Mouse (Mus musculus): ENCODE measurements at regions not wholly inside any gene's neighbourhood (a gene's known extent, or its start where the extent isn't known, plus 50 kb on each side); places are given as distances from the start of the nearest gene placed in this dataset.

DNA sequence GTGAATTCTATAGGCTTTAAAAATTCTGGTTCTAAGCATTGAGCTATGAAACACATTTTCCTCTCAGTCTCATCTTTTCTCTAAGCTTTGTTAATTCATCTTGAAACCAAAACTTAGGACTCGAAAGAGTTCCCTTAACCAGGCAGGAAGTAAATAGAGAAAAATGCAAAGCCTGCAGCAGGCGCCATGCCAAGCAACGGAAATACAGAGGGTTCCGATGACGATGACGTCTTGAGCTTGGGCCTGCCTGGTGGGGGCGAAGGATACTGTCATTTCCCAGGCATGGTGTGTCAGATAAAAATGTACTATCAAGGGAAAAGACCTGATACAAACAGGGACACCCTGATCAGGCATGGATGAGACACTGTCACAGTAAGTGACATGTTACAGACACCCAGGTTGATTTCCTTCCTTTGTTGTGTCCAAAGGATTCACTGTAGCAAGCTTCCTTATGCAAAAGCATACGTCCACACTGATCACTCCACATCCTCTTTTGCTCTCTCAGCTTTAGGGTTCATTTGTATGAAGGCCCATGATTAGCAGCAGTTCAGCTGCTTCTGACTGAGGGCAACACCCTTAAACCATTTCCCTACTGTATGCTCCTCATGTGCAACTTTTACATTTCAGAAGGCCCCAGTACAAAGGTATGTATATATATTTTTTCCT, 135.0 kb downstream of the Cemip2 start:
- H3K4me3 ChIP-seq (ENCODE audit: low read depth, low read length), result no peak overlapping the region
- H3K27me3 ChIP-seq (ENCODE audit: control insufficient read depth, insufficient read depth, low read length), result no peaks in the 10 kb centered on the region
- H3K4me1 ChIP-seq (ENCODE audit: control insufficient read depth, insufficient read depth, low read length), result no peaks in the 10 kb centered on the region
- no peak for ATAC-seq (ENCODE audit: insufficient number of reproducible peaks, insufficient read depth, low FRiP score, low read depth)
- no peak overlapping the region for H3K27ac ChIP-seq (ENCODE audit: low read length)
- no peaks in the 10 kb centered on the region for H3K36me3 ChIP-seq (ENCODE audit: control insufficient read depth, insufficient read depth, low read length)
- no peak overlapping the region for H3K9ac ChIP-seq (replicated peaks; ENCODE audit: low read depth, low read length)
- H3K4me2 ChIP-seq (replicated peaks; ENCODE audit: low read depth, low read length), result no peak overlapping the region
- WGBS, result 74% methylated on average over 8 of the region's 8 CpGs
- H3K9me3 ChIP-seq (ENCODE audit: control insufficient read depth, low read depth, low read length), result no peaks in the 10 kb centered on the region

DNA sequence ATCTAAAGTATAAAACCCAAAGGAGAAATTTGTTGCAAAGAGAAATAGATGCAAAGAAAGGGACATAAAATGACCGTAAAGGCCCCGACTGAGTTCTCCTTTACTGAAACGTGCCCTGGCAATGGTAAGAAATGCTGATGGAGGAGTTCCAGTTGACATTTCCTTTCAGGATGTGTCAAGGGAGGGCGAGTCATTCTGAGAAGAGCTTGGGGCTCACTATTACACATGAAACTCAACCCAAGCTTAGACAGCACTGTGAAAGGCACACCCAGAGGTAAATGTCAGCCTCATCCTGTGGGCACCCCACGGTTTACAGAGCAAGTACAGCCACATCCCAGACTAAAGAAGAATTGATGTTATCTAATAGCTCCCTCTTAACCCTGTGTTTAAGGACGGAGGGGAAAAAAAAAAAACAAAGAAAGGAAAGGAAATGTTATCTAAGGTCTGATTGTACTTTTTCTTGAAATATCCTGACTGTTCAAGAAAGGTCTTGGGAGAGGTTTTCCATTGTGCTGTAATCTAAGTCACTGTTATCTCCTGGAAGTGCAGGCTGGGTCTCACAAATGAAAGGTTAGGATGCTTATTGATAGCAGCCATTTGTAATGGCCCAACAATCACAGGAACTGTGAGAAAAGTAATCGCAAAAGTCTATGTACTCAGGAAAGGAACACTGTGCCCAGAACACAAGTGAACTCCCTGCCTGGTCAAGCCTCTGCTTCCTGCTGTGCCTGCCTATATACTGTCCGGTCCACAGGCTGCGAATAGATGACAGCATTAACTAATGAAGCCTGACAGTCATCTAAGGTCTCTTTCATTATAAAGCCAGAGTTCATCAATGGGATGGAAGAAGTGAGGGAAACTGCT, 135.8 kb downstream of the Cemip2 start:
- no peak overlapping the region for H3K27ac ChIP-seq (ENCODE audit: low read length)
- WGBS, result 60% methylated on average over 9 of the region's 9 CpGs
- no peaks in the 10 kb centered on the region for H3K4me1 ChIP-seq (ENCODE audit: control insufficient read depth, insufficient read depth, low read length)
- no peaks in the 10 kb centered on the region for H3K9me3 ChIP-seq (ENCODE audit: control insufficient read depth, low read depth, low read length)
- H3K27me3 ChIP-seq (ENCODE audit: control insufficient read depth, insufficient read depth, low read length), result no peaks in the 10 kb centered on the region
- no peak overlapping the region for H3K9ac ChIP-seq (replicated peaks; ENCODE audit: low read depth, low read length)
- peak; percentile 33; the same call in 1 of the 2 replicates for ATAC-seq (ENCODE audit: insufficient number of reproducible peaks, insufficient read depth, low FRiP score, low read depth)
- H3K4me3 ChIP-seq (ENCODE audit: low read depth, low read length), result no peak overlapping the region
- no peak overlapping the region for H3K4me2 ChIP-seq (replicated peaks; ENCODE audit: low read depth, low read length)
- no peaks in the 10 kb centered on the region for H3K36me3 ChIP-seq (ENCODE audit: control insufficient read depth, insufficient read depth, low read length)

DNA sequence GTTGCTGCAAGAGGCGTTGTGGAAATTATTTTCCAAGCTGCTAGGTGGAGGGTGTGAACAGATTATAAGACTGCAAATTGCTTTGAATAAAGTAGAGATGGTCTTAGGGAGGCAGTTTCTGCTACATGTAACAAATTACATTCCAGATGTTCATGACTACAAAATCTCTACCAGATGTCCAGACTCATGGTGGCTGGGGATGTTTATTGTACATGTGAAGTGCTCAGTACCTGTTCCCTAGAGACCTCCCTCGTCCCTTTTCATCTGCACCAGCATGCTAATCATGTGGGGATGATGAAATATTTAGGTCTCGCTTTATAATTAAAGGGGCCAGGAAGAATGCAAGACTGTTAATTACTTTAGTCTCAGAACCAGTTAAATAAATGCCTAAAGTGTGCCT, 136.5 kb downstream of the Cemip2 start:
- Histone ChIP-seq H3K4me1 (ENCODE audit: control insufficient read depth, insufficient read depth, low read length) (no peaks in the 10 kb centered on the region), H3K36me3 (ENCODE audit: control insufficient read depth, insufficient read depth, low read length) (no peaks in the 10 kb centered on the region), H3K4me3 (ENCODE audit: low read depth, low read length) (no peak overlapping the region), H3K27ac (ENCODE audit: low read length) (no peak overlapping the region), H3K9me3 (ENCODE audit: control insufficient read depth, low read depth, low read length) (no peaks in the 10 kb centered on the region), H3K27me3 (ENCODE audit: control insufficient read depth, insufficient read depth, low read length) (no peaks in the 10 kb centered on the region), H3K4me2 (replicated peaks; ENCODE audit: low read depth, low read length) (no peak overlapping the region), H3K9ac (replicated peaks; ENCODE audit: low read depth, low read length) (no peak overlapping the region)
- 48% methylated on average over 3 of the region's 3 CpGs for WGBS
- ATAC-seq (ENCODE audit: insufficient number of reproducible peaks, insufficient read depth, low FRiP score, low read depth), result no peak

DNA sequence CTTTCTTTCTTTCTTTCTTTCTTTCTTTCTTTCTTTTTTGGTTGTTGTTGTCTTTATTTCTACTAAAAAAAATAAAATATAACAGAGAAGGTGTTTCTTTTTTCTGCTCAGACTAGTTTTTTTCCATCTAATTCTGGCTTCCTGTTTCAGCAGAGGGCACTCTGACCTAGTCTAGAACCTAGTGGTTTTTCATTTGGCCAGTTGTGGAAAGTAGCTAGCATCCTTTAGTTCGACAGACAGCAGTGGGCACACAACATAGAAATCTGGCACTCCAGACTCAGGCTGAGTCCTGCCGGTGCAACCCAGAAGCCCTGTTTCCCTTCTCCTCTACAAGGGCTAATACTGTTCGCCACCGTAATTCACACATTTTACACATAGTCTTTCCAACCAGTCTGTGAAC, 140.0 kb downstream of the Cemip2 start:
- Histone ChIP-seq H3K9me3 (ENCODE audit: control insufficient read depth, low read depth, low read length) (no peaks in the 10 kb centered on the region), H3K4me3 (ENCODE audit: low read depth, low read length) (no peak overlapping the region), H3K4me2 (replicated peaks; ENCODE audit: low read depth, low read length) (no peak overlapping the region), H3K27ac (ENCODE audit: low read length) (no peak overlapping the region), H3K4me1 (ENCODE audit: control insufficient read depth, insufficient read depth, low read length) (no peaks in the 10 kb centered on the region), H3K9ac (replicated peaks; ENCODE audit: low read depth, low read length) (no peak overlapping the region), H3K27me3 (ENCODE audit: control insufficient read depth, insufficient read depth, low read length) (no peaks in the 10 kb centered on the region), H3K36me3 (ENCODE audit: control insufficient read depth, insufficient read depth, low read length) (no peaks in the 10 kb centered on the region)
- 78% methylated on average over 4 of the region's 4 CpGs for WGBS
- ATAC-seq (ENCODE audit: insufficient number of reproducible peaks, insufficient read depth, low FRiP score, low read depth), result no peak

DNA sequence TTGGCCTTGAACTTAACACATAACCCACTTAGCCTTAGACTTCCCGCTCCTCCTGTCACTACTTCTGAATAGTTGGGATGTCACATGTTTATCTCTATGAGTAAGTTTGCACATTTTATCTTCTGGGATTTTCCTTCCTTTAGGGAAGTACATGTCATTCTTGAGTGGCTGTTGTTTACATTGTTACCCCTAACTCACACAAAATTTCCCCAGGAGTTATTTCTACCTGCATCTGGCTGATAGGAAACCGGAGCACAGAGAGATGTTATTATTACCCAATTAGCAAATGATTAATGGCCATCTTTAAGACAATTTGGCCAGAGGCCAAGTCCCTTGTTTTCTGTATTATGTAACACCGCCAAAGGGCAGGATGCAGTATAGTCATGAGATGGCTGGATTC, 140.9 kb downstream of the Cemip2 start:
- Histone ChIP-seq H3K27ac (ENCODE audit: low read length) (no peak overlapping the region), H3K36me3 (ENCODE audit: control insufficient read depth, insufficient read depth, low read length) (no peaks in the 10 kb centered on the region), H3K4me1 (ENCODE audit: control insufficient read depth, insufficient read depth, low read length) (no peaks in the 10 kb centered on the region), H3K9ac (replicated peaks; ENCODE audit: low read depth, low read length) (no peak overlapping the region), H3K27me3 (ENCODE audit: control insufficient read depth, insufficient read depth, low read length) (no peaks in the 10 kb centered on the region), H3K4me2 (replicated peaks; ENCODE audit: low read depth, low read length) (no peak overlapping the region), H3K9me3 (ENCODE audit: control insufficient read depth, low read depth, low read length) (no peaks in the 10 kb centered on the region), H3K4me3 (ENCODE audit: low read depth, low read length) (no peak overlapping the region)
- ATAC-seq (ENCODE audit: insufficient number of reproducible peaks, insufficient read depth, low FRiP score, low read depth), result no peak
- WGBS, result 28% methylated on average over 3 of the region's 3 CpGs

DNA sequence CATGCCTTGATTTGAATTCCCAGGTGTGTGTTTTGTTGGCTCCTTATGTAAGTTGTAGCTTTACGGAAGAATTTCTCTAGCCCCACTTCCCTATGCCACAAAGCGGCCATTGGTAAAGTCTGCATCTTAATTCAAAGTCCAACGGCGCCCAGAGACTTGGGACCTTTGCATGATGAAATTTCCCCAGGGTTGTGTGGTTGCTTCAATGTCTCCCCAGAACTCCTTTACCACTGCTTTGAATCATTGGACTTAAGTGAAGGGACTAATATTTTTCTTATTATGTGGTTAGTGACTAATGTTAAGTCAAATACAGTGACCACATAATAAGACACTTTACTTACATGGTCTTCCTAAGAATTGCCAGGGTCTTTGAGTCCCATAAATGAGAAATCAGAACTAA, 162.0 kb downstream of the Cemip2 start:
- H3K27ac ChIP-seq (ENCODE audit: low read length), result no peak overlapping the region
- H3K36me3 ChIP-seq (ENCODE audit: control insufficient read depth, insufficient read depth, low read length), result no peaks in the 10 kb centered on the region
- no peaks in the 10 kb centered on the region for H3K4me1 ChIP-seq (ENCODE audit: control insufficient read depth, insufficient read depth, low read length)
- H3K9ac ChIP-seq (replicated peaks; ENCODE audit: low read depth, low read length), result no peak overlapping the region
- ATAC-seq (ENCODE audit: insufficient number of reproducible peaks, insufficient read depth, low FRiP score, low read depth), result no peak
- no peaks in the 10 kb centered on the region for H3K27me3 ChIP-seq (ENCODE audit: control insufficient read depth, insufficient read depth, low read length)
- no peak overlapping the region for H3K4me3 ChIP-seq (ENCODE audit: low read depth, low read length)
- 90% methylated on average over 4 of the region's 4 CpGs for WGBS
- H3K4me2 ChIP-seq (replicated peaks; ENCODE audit: low read depth, low read length), result no peak overlapping the region
- H3K9me3 ChIP-seq (ENCODE audit: control insufficient read depth, low read depth, low read length), result no peaks in the 10 kb centered on the region

DNA sequence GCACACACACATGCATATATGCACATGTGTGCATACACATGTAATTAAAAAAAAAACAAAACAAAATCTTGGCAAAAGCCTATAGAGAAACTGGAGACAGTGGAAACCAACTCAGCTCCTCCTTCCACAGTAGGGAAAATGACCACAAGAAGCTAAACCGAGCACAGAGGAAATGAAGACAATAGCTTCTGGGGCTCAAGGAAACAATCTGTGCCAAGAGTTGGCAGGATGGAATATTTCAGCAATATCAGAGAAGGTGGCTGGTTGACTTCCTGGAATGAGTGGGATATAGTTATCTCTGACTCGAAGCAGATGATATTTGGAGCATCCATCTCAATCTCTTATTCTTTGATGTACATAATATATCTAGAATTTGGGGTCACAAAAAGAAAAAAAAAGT, 163.6 kb downstream of the Cemip2 start:
- WGBS, result 64% methylated on average over 2 of the region's 2 CpGs
- no peaks in the 10 kb centered on the region for H3K36me3 ChIP-seq (ENCODE audit: control insufficient read depth, insufficient read depth, low read length)
- H3K27me3 ChIP-seq (ENCODE audit: control insufficient read depth, insufficient read depth, low read length), result no peaks in the 10 kb centered on the region
- H3K9me3 ChIP-seq (ENCODE audit: control insufficient read depth, low read depth, low read length), result no peaks in the 10 kb centered on the region
- H3K9ac ChIP-seq (replicated peaks; ENCODE audit: low read depth, low read length), result no peak overlapping the region
- ATAC-seq (ENCODE audit: insufficient number of reproducible peaks, insufficient read depth, low FRiP score, low read depth), result no peak
- no peak overlapping the region for H3K4me2 ChIP-seq (replicated peaks; ENCODE audit: low read depth, low read length)
- no peak overlapping the region for H3K4me3 ChIP-seq (ENCODE audit: low read depth, low read length)
- H3K4me1 ChIP-seq (ENCODE audit: control insufficient read depth, insufficient read depth, low read length), result no peaks in the 10 kb centered on the region
- no peak overlapping the region for H3K27ac ChIP-seq (ENCODE audit: low read length)

DNA sequence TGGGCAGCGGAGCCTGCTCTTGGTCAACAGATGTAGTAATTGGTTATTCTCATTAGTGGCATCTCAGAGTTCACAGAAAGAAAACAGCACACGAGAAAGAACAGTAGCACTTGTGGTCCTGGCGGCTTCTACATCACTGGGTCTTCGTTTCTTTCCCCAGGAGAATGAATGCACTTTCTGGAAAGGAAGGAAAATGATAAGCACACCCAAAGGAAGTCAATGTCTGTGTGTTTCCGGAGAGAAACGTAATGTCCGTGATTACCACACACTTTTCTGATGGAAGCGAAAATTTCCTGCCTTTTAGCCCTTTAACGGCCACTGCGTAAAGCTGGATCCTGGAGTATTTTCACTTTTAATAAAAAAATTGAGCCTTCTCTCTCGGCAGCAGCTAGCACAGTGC, 164.1 kb downstream of the Cemip2 start:
- Histone ChIP-seq H3K9me3 (ENCODE audit: control insufficient read depth, low read depth, low read length) (no peaks in the 10 kb centered on the region), H3K4me1 (ENCODE audit: control insufficient read depth, insufficient read depth, low read length) (no peaks in the 10 kb centered on the region), H3K27me3 (ENCODE audit: control insufficient read depth, insufficient read depth, low read length) (no peaks in the 10 kb centered on the region), H3K9ac (replicated peaks; ENCODE audit: low read depth, low read length) (no peak overlapping the region), H3K4me3 (ENCODE audit: low read depth, low read length) (no peak overlapping the region), H3K36me3 (ENCODE audit: control insufficient read depth, insufficient read depth, low read length) (no peaks in the 10 kb centered on the region), H3K27ac (ENCODE audit: low read length) (no peak overlapping the region; the same call in 1 of the 2 replicates), H3K4me2 (replicated peaks; ENCODE audit: low read depth, low read length) (no peak overlapping the region)
- WGBS, result 75% methylated on average over 11 of the region's 11 CpGs
- ATAC-seq (ENCODE audit: insufficient number of reproducible peaks, insufficient read depth, low FRiP score, low read depth), result no peak

Data from stomach, embryonic 14.5 days (tissue).